Mouse (Mus musculus) spleen, postnatal 10 days (tissue): ENCODE data around the gene Cuta.
"Not testable (repeated sequence)": the region's sequence is repeated elsewhere in the genome, so short reads cannot be mapped to it uniquely, and the experiment has no call there.

ENCODE experiments used
- DNase-seq, 2 experiments: peaks; one replicate each; pipeline ENCODE4 v3.0.0; 2021 to 2022; ENCODE audit warnings: low spot score in 2 of 2

Gene Cuta

DNA sequence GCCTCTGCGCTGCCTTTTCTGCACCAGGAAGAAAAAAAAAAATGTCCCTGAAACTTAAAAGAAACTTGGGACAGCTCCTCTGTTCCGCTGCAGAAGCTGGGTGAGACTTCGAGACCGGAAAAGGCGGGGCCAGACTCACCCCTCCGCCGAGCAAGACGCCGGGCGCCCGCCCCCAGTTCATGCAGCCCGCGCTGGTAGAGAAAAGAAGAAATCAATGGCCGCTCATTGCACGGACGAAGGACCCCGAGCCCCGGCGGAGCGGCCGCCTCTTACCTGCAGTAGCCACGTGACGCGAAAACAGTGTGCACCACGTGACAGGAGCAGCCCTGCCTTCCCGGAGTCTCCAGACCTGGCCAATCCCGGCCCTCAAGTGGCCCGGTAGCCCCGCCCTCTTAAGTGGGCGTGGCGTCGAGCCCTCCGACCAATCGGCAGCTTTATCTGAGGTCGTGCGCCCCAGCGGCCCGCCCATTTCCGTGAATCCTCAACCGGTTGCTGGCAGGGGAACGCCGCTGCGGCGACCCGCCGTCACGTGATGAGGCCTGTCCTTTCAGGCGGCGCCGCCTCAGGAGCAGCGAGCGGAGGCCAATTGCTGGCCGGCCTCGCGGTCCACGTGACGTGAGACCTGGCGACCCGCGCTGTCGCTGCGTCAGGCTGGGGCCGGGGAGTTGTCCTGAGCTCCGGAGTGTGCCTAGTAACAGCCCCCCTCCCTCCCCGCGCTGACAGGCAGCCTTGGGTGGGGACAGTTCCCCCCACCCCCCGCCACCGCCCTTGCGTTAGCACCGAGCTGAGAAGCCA lies at the start of gene Cuta:
Gene Cuta, minus strand, starts transcription at position 392 of the 795 bp plus-strand sequence.
- DNase-seq = peak; percentile 99

DNA sequence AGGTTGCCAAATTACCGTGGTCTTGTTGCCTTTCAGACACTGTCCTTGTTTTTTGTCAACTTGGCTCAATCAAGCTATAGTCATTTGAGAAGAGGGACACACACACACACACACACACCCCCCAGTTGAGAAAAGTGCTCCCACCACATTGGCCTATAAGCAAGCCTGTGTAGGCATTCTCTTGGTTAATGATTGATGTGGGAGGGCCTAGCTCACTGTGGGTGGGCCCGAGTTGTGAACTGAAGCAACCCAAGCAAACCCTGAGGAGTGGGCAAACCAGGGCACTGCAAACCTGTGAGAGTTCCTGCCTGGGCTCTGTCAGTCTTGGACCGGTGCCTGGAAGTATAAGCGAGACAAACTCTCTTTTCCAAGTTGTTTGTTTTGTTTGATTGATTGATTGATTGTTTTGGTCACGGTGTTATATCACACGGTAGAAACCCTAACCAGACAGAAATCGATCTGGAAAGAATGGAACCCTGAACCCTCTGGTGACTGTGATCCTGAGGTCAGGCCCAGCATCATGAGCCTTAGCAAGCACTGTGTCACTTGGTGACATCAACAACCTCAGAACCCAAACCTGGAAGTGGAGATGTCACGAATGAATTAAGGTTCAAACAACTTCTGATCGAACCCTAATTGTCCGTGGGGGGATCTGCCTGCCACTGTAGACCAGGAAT lies 46.3 kb upstream of the Cuta start:
- DNase-seq = no peak

- DNase-seq = no peak
These were observed 44.0 kb upstream of the Cuta start for GRCm38 (mm10) chr17:26983382-26983781.

GRCm38 (mm10) chr17:26981050-26981449 lies 41.7 kb upstream of the Cuta start:
- DNase-seq = no peak

GRCm38 (mm10) chr17:26979426-26979825 lies 40.1 kb upstream of the Cuta start:
- peak in 1 of 2 experiments; percentile 66 for DNase-seq

GRCm38 (mm10) chr17:26977354-26977753 lies 38.0 kb upstream of the Cuta start:
- DNase-seq = not testable (repeated sequence)

- DNase-seq = no peak
These were observed 36.0 kb upstream of the Cuta start for GRCm38 (mm10) chr17:26975415-26975814.

- DNase-seq = no peak
These were observed 35.2 kb upstream of the Cuta start for GRCm38 (mm10) chr17:26974547-26974946.

GRCm38 (mm10) chr17:26972703-26973574 lies 33.6 kb upstream of the Cuta start, which contains the start of gene Zbtb9:
Gene Zbtb9, plus strand, starts transcription at chr17:26973167.
- peak; percentile 93 to 98 for DNase-seq

DNA sequence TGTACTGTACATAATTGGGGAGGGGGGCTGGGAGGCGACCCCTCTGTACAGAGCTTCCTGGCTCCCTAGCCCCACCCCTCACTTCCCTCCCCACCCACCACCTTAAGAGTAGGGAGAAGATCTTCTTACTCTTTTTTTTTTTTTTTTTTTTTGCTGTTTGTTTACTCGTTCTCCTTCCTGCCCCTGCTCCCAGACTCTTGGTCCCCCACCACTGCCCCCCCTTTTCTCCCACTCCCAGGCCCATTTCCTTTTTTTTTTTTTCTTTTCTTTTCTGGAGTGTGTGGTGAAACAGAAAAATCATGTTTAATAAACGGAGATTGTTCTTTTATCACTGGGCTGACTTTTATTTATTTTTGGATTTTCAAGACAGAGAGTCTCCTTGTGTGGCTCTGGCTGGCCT lies 32.7 kb upstream of the Cuta start:
- DNase-seq = no peak

DNA sequence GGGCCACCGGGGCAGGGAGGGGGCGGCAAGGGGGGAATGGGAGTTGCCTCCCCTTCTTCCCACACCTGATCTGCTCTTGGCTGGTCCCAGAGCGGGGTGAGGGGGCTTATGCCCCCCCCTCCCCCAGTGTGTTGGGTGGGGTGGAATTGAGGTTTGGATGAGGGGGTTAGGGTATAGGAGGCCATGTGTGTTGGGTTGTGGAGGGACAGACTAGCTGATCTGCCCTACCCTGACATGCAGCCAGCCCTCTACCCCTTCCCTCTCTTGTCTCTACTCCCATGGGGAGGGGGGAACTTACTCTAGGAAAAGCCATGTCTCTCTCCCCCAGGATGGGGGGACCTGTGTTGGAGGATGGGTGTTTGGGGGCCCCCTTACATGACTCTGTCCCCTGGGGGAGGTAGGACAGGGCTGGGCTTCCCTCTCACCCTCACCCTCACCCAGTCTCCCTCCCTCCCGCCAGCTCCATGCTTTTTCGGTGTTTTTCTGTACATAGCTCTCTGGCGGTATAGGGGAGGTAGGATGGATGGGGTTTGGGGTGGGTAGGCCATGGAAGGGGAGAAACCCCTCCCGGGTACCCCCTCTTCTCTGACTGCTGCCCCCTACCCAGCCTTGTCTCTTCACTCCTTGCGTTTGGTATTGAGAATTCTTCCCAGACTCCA lies 32.0 kb upstream of the Cuta start:
- DNase-seq = no peak

DNA sequence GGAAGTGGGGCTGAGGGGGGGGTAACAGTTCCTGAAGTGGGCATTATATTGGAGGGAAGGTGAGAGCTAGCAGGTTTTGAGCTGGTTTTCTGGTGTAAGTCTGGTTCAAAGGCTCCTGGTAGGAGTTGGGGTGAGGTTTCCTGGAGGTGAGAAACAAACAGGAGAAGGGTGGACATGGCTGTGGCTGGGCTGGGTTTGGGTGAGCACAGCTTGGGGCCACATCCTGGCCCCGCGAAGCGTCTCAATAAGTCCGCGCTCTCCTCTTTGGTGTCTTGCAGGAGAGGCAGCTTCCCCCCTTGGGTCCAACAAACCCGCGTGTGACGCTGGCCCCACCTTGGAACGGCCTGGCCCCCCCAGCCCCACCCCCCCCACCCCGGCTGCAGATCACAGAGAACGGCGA lies 30.9 kb upstream of the Cuta start:
- no peak for DNase-seq

- DNase-seq = no peak
These were observed 29.9 kb upstream of the Cuta start for GRCm38 (mm10) chr17:26969257-26969656.

GRCm38 (mm10) chr17:26968200-26968611 lies 28.8 kb upstream of the Cuta start:
- DNase-seq = no peak

DNA sequence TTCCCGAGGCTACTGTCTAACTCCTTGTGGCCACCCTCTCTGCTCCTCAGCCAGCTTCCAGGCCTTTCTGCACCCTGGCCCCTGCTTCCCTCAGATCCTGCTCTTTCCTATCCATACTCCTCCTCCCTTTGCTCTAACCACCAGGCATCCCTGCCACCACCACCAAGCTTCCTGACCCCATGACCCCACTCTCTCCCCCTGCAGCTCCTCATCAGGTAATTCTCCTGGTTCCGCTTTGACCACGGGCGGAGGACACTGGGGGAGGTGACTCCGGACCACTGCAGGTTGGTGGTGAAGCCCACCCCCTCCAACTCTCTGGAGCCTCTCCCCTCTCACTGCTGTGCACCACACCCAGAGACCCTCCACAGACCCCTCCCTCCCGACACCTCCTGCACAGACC lies 28.1 kb upstream of the Cuta start:
- no peak for DNase-seq

GRCm38 (mm10) chr17:26966993-26967392 lies 27.6 kb upstream of the Cuta start:
- DNase-seq = no peak

DNA sequence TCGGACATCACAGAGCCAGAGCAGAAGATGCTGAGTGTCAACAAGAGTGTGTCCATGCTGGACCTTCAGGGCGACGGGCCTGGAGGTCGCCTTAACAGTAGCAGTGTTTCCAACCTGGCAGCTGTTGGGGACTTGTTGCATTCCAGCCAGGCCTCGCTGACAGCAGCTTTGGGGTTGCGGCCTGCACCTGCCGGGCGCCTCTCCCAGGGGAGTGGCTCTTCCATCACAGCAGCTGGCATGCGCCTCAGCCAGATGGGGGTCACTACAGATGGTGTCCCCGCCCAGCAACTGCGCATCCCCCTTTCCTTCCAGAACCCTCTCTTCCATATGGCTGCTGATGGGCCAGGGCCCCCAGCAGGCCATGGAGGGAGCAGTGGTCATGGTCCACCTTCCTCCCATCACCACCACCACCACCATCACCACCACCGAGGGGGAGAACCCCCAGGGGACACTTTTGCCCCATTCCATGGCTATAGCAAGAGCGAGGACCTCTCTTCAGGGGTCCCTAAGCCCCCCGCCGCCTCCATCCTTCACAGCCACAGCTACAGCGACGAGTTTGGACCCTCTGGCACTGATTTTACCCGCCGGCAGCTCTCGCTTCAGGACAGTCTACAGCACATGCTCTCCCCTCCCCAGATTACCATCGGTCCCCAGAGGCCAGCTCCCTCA lies 22.3 kb upstream of the Cuta start:
- DNase-seq = peak in 1 of 2 experiments; percentile 18

DNA sequence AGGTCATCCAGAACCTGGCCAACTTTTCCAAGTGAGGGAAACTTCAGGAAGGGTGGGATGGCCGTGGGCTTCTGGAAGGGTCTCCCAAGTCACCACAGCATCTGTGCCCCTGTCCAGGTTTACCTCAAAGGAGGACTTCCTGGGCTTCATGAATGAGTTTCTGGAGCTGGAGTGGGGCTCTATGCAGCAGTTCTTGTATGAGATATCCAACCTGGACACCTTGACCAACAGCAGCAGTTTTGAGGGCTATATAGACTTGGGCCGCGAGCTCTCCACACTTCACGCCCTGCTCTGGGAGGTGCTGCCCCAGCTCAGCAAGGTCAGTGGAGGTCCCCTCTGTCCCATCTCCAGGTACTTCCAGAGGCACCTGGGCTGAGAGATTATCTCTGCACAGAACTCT lies 20.4 kb upstream of the Cuta start:
- no peak for DNase-seq

GRCm38 (mm10) chr17:26958880-26959279 lies 19.5 kb upstream of the Cuta start:
- peak in 1 of 2 experiments; percentile 31 for DNase-seq

DNA sequence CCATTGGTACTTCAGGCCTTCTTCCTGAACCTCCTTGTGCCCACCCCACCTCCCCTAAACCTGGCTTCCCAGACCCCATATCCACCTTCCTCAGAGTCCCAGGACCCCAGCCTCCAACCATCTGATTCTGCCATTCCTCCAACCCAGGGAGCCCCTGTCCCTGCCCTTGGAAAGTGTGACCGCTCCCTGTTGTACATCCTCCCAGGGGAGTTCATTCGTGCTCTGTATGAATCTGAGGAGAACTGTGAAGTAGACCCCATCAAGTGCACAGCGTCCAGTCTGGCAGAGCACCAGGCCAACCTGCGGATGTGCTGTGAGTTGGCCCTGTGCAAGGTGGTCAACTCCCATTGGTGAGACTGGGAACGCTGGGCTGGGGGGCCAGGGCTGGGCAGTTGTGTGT lies 18.5 kb upstream of the Cuta start:
- DNase-seq = peak in 1 of 2 experiments; percentile 15

- peak in 1 of 2 experiments; percentile 56 for DNase-seq
These were observed 17.5 kb upstream of the Cuta start for GRCm38 (mm10) chr17:26956895-26957294.
